Mouse (Mus musculus): ENCODE results near the gene Porcn. TPM values are rescaled to one million over a fixed set of nuclear protein-coding genes. Genes with fewer than 3 reads are reported as not detected.
A peak's percentile ranks its signal among the peaks of the same experiment; 100 is the strongest.

Gene Porcn
- polyA plus RNA-seq (2015; fragmentation: Nextera tagmentation; extraction: Ambion mirVana): 0.60 and 0.64 TPM in 2 replicates

DNA sequence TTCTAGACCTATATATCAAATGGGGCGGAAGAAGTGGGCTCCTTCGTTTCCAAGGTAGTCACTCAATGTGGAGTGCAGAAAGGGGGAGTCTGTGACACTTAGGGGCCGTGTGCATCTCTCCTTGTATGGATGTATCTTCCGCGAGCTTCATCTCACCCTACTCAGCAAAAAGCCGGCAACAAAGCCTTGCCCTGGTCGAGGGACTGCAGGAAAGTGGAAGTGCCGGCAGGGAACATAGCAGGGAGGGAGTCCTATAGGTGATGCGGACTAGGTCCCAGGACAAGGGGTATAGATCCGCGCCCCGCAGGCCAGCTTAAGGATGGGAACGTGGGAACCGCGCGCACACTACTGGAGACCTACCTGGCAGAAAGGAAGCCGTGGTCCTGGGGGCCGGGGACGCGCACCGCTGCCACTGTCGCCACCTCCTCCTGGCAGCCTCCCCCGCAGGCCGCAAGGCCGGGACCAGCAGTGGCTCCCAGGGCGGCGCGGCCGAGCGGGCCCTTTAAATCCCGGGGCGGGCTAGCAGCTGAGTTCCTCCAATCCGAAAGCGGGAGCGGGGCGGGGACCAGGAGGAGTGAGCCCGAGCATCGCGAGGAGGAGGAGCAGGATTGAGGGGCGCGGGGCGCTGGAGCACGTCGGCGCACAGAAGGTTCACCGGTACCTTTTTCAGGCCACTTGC, at the start of gene Porcn:
Gene Porcn (minus strand): TSS at position 511 of the 679 bp plus-strand sequence.
- peak; percentile 9 for DNase-seq (ENCODE audit: low spot score)

DNA sequence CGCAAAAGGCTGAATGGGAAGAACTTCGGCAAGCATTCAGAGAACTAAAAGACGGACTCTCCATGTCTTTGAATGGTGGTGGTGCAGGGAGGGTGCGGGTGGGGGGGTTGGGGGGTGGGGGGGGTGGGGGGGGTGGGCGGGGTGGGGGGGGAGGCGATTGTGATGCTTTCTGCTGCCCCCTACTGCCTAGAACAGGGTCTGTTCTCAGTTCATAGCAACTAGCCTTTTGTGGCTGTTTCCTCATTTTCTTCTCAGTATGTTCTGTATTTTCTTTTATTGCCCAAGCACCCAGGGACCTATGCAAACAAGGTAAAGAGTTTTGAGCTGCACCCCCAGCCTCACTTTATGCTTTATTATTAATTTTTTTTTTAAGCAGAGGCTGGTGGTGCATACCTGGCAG, 49.5 kb upstream of the Porcn start:
- peak; percentile 15 for DNase-seq (ENCODE audit: low spot score)

GRCm38 (mm10) chrX:8253711-8254110, 47.4 kb upstream of the Porcn start:
- DNase-seq (ENCODE audit: low spot score): no peak

GRCm38 (mm10) chrX:8252334-8253285, 46.3 kb upstream of the Porcn start, which contains the start of gene Ftsj1:
TSS of gene Ftsj1 (minus strand) at chrX:8252406.
- peak; percentile 90 for DNase-seq (ENCODE audit: low spot score)

DNA sequence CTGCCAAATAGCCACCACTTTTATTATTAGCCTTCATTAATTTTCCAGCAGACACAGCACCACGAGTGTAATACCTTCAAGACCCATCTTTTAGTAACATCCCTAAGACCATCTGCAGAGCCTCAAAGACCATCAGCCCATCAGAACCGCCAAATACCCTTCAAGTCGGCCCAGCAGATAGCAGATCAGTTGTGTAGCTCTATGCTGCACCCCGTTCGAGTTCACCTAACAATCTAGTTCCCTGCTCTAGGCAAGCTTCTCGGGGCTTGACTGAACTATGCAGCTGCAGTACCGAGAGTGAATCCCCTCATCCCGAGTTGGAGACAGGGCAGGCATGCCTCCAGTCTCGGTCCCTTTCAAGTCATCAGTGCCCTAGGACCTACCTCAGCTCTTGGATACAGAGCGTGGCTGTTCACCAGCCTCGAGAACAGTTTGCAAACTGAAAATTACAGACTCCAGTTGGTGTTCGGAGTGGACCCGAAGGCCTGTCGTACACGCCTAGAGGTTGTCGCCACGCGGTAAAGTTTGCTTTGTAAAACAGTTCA, 45.5 kb upstream of the Porcn start:
- no peak for DNase-seq (ENCODE audit: low spot score)

GRCm38 (mm10) chrX:8248542-8249120, 42.3 kb upstream of the Porcn start:
- no peak for DNase-seq (ENCODE audit: low spot score)

- no peak for DNase-seq (ENCODE audit: low spot score)
Observed at GRCm38 (mm10) chrX:8247680-8248079, 41.4 kb upstream of the Porcn start.

DNA sequence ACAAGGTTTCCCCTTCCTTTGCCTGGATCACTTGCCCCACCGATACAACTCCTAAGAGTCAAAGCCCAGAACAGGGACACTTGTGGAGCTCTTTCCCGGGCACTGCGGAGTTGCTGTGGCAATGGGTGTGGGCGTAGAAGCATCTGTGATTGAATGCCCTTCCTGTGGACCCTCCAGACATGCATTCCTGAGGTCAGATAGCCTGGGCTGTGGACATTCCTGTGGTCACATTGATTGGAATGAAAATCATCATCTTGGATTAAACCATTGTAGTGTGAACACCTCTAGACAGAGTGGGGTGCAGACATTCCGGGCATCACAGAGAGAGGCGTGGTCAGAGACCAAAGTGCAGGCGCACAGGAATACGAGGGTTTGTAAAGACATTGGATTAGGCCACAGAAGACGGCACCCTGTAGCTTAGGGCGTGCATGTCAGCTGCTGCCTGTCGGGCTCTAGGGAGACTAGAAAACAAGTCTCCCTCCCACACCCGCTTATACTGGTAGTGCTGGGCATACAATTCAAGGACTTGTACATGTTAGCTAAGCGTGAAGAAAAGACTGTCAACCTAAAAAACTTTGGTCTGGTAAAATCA, 32.6 kb upstream of the Porcn start:
- no peak for DNase-seq (ENCODE audit: low spot score)

GRCm38 (mm10) chrX:8236704-8237103, 30.4 kb upstream of the Porcn start:
- DNase-seq (ENCODE audit: low spot score): no peak

- DNase-seq (ENCODE audit: low spot score): no peak
Observed at GRCm38 (mm10) chrX:8233602-8234001, 27.3 kb upstream of the Porcn start.

- DNase-seq (ENCODE audit: low spot score): no peak
Observed at GRCm38 (mm10) chrX:8230272-8230671, 23.9 kb upstream of the Porcn start.

DNA sequence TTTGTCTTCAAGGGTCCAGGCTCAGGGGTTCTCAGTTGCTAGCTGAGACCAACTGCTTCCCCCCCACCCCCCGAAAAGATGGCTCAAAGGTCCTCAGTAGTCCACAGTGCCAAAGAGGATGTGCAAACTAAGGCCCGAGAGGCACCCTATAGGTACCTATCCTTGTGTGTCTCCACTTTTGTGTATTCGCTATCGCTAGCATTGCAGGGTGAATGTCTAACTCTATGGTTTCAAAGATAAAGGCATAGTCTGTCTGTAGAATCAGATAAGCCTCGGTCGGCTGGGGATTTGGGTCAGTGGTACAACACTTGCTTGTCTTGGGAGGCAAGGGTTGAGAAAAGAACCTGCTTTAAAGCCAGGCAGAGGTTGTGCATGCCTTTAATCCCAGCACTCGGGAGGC, 17.1 kb upstream of the Porcn start:
- DNase-seq (ENCODE audit: low spot score): no peak

- DNase-seq (ENCODE audit: low spot score): no peak
Observed at GRCm38 (mm10) chrX:8222678-8223421, 16.5 kb upstream of the Porcn start.

- DNase-seq (ENCODE audit: low spot score): no peak
Observed at GRCm38 (mm10) chrX:8222296-8222677, 16.0 kb upstream of the Porcn start.

DNA sequence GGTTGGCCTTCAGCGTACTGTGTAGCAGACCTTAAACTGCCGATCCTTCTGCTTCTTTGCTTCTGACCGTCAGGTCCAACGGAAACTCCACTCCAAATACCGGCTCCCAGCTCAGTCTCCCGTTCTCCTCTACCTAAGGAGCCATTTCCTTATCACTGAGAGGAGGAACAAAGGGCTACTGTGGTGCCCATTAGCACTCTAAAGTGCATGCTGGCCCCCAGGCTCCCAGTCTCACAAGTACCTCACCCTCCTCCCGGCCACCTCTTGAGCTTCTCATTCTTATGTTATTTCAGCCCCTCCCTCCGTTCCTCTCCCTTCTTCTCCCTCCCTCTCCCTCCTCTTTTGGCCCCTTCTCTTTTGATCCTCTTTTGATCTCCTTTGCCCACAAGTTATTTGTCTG, 13.3 kb upstream of the Porcn start:
- DNase-seq (ENCODE audit: low spot score): no peak

- no peak for DNase-seq (ENCODE audit: low spot score)
Observed at GRCm38 (mm10) chrX:8218114-8218513, 11.8 kb upstream of the Porcn start.

- DNase-seq (ENCODE audit: low spot score): no peak
Observed at GRCm38 (mm10) chrX:8217383-8217782, 11.1 kb upstream of the Porcn start.

- no peak for DNase-seq (ENCODE audit: low spot score)
Observed at GRCm38 (mm10) chrX:8211490-8212207, 5.3 kb upstream of the Porcn start.

GRCm38 (mm10) chrX:8209720-8210119, 3.4 kb upstream of the Porcn start:
- no peak for DNase-seq (ENCODE audit: low spot score)

- DNase-seq (ENCODE audit: low spot score): no peak
Observed at GRCm38 (mm10) chrX:8207224-8207623, 899 bp upstream of the Porcn start.
